In genomic region chr9:97056541-97057338, GRCm38 (mm10) we compare ENCODE assay signal across 7 mouse cellular contexts. TPM values are rescaled to one million over a fixed set of nuclear protein-coding genes. Genes with fewer than 3 reads are reported as not detected.
A peak's percentile ranks its signal among the peaks of the same experiment; 100 is the strongest.
DNase-seq lines count a peak whose midpoint lies in the region; ATAC-seq and TF ChIP-seq lines count a peak whose summit lies in the region.

No protein-coding gene starts in this region.

- no peak for TF ChIP-seq CTCF in olfactory bulb, adult 2 months (IDR thresholded peaks at IDR 0.05; ENCODE audit: insufficient read depth, low read depth, low read length)

- no peak for TF ChIP-seq POLR2A in olfactory bulb, adult 2 months (IDR thresholded peaks at IDR 0.05; ENCODE audit: insufficient read depth, low read depth, low read length)

- H3K9me3 ChIP-seq in limb, embryonic 11.5 days (ENCODE audit: control insufficient read depth, low read length): no peaks in the 10 kb centered on the region
- H3K9me3 ChIP-seq in limb, embryonic 10.5 days (replicated peaks): no peaks in the 10 kb centered on the region
- H3K9me3 ChIP-seq in embryonic facial prominence, embryonic 13.5 days: no peaks in the 10 kb centered on the region
- no peaks in the 10 kb centered on the region for H3K9me3 ChIP-seq in hindbrain, embryonic 14.5 days (ENCODE audit: control insufficient read depth, low read length)

- H3K4me2 ChIP-seq in limb, embryonic 11.5 days (ENCODE audit: low read depth, severe bottlenecking): no peak overlapping the region
- H3K4me2 ChIP-seq in embryonic facial prominence, embryonic 13.5 days: peak overlapping the region; percentile 56
- H3K4me2 ChIP-seq in hindbrain, embryonic 14.5 days (replicated peaks): peak overlapping the region; percentile 33

- WGBS in limb, embryonic 11.5 days: 43% methylated on average over 18 of the region's 18 CpGs
- 49% methylated on average over 18 of the region's 18 CpGs for WGBS in limb, embryonic 10.5 days
- whole genome bisulfite sequencing in embryonic facial prominence, embryonic 13.5 days: 22% methylated on average over 18 of the region's 18 CpGs
- WGBS in hindbrain, embryonic 14.5 days: 50% methylated on average over 18 of the region's 18 CpGs
- WGBS in olfactory bulb, adult 2 months: 65% methylated on average over 18 of the region's 18 CpGs

- no peak overlapping the region for H3K4me3 ChIP-seq in limb, embryonic 11.5 days (ENCODE audit: low read depth, low read length)
- H3K4me3 ChIP-seq in limb, embryonic 10.5 days: no peak overlapping the region
- H3K4me3 ChIP-seq in embryonic facial prominence, embryonic 13.5 days: peak overlapping the region; percentile 29
- H3K4me3 ChIP-seq in hindbrain, embryonic 14.5 days (replicated peaks; ENCODE audit: low read length): no peak overlapping the region
- H3K4me3 ChIP-seq in olfactory bulb, adult 2 months (ENCODE audit: insufficient read depth, low read depth, low read length): 0 out of 2 replicates have a peak overlapping the region, but pooled peaks have one; percentile 4

- H3K9ac ChIP-seq in limb, embryonic 11.5 days (ENCODE audit: low read length): no peak overlapping the region
- peak overlapping the region; percentile 61; the same call in 1 of the 2 replicates for H3K9ac ChIP-seq in embryonic facial prominence, embryonic 13.5 days
- H3K9ac ChIP-seq in hindbrain, embryonic 14.5 days: no peak overlapping the region

- H3K27ac ChIP-seq in limb, embryonic 11.5 days (replicated peaks; ENCODE audit: low read depth, low read length): no peak overlapping the region
- H3K27ac ChIP-seq in limb, embryonic 10.5 days: no peak overlapping the region
- no peak overlapping the region for H3K27ac ChIP-seq in embryonic facial prominence, embryonic 13.5 days
- peak overlapping the region; percentile 35; the same call in 1 of the 2 replicates for H3K27ac ChIP-seq in hindbrain, embryonic 14.5 days
- no peak overlapping the region for H3K27ac ChIP-seq in olfactory bulb, adult 2 months (ENCODE audit: insufficient read depth, low read depth, low read length)

- no peaks in the 10 kb centered on the region for H3K36me3 ChIP-seq in limb, embryonic 11.5 days (ENCODE audit: control insufficient read depth, insufficient read depth, low read length)
- H3K36me3 ChIP-seq in limb, embryonic 10.5 days: no peaks in the 10 kb centered on the region
- no peaks in the 10 kb centered on the region for H3K36me3 ChIP-seq in embryonic facial prominence, embryonic 13.5 days
- H3K36me3 ChIP-seq in hindbrain, embryonic 14.5 days (replicated peaks; ENCODE audit: control insufficient read depth, insufficient read depth): no peaks in the 10 kb centered on the region

- peaks cover 9% of the 10 kb centered on the region; the same call in 1 of the 2 replicates for H3K4me1 ChIP-seq in limb, embryonic 11.5 days (ENCODE audit: control insufficient read depth, insufficient read depth, low read length)
- H3K4me1 ChIP-seq in limb, embryonic 10.5 days: peaks cover 23% of the 10 kb centered on the region
- H3K4me1 ChIP-seq in embryonic facial prominence, embryonic 13.5 days: peaks cover 14% of the 10 kb centered on the region
- H3K4me1 ChIP-seq in hindbrain, embryonic 14.5 days (replicated peaks; ENCODE audit: control insufficient read depth, insufficient read depth, low read length): peaks cover 18% of the 10 kb centered on the region
- H3K4me1 ChIP-seq in olfactory bulb, adult 2 months (ENCODE audit: control insufficient read depth, insufficient read depth, low read length): peaks cover 15% of the 10 kb centered on the region

- ATAC-seq in limb, embryonic 11.5 days (ENCODE audit: insufficient number of reproducible peaks, low FRiP score, low TSS enrichment, low read depth): 0 out of 2 replicates have a peak, but pooled peaks have one; percentile 17
- ATAC-seq in embryonic facial prominence, embryonic 13.5 days (ENCODE audit: insufficient number of reproducible peaks, insufficient read depth, low FRiP score, low TSS enrichment, low read depth): no peak
- no peak for ATAC-seq in hindbrain, embryonic 14.5 days (ENCODE audit: low FRiP score)

- no peak for DNase-seq in limb, embryonic 11.5 days (ENCODE audit: low spot score)
- no peak for DNase-seq in limb, embryonic 10.5 days (ENCODE audit: low spot score)
- no peak for DNase-seq in hindbrain, embryonic 14.5 days (ENCODE audit: low spot score)
- no peak for DNase-seq in cerebellum, postnatal 14 days
- no peak for DNase-seq in layer of hippocampus, postnatal 25 days (ENCODE audit: extremely low spot score in 1 of 2, low spot score in 1 of 2)

- H3K27me3 ChIP-seq in limb, embryonic 11.5 days (ENCODE audit: control insufficient read depth, insufficient read depth, low read length): no peaks in the 10 kb centered on the region
- H3K27me3 ChIP-seq in limb, embryonic 10.5 days (ENCODE audit: low read depth, poor library complexity, severe bottlenecking): no peaks in the 10 kb centered on the region
- H3K27me3 ChIP-seq in embryonic facial prominence, embryonic 13.5 days: no peaks in the 10 kb centered on the region
- no peaks in the 10 kb centered on the region for H3K27me3 ChIP-seq in hindbrain, embryonic 14.5 days (ENCODE audit: control insufficient read depth, insufficient read depth, low read length)

RNA-seq across cellular contexts. Expression of gene Spsb4, which starts 38.1 kb away (rescaled TPM):
- 44.5 and 45.8 TPM in 2 replicates for polyA plus RNA-seq in limb, embryonic 11.5 days (2014; fragmentation: Nextera tagmentation; extraction: Ambion mirVana)
- 70.3 and 80.6 TPM in 2 replicates for polyA plus RNA-seq in limb, embryonic 10.5 days (2016; fragmentation: Nextera tagmentation; extraction: Ambion mirVana)
- polyA plus RNA-seq in embryonic facial prominence, embryonic 13.5 days (2015; fragmentation: Nextera tagmentation; extraction: Ambion mirVana): 10.9 and 12.7 TPM in 2 replicates
- polyA plus RNA-seq in hindbrain, embryonic 14.5 days (2014; fragmentation: Nextera tagmentation; extraction: Ambion mirVana): 26.6 and 34.0 TPM in 2 replicates
- polyA plus RNA-seq in olfactory bulb, adult 2 months (2012; ENCODE audit: insufficient read depth, insufficient read length, low replicate concordance, missing spikeins): not detected in 2 replicates
- 1 to 10 TPM; 5.1 to 6.1 TPM for total RNA-seq in layer of hippocampus, postnatal 25 days (2021)

RNA-seq across cellular contexts. Expression of gene Slc25a36, which starts 54.2 kb away (rescaled TPM):
- 75.6 and 88.6 TPM in 2 replicates for polyA plus RNA-seq in limb, embryonic 11.5 days (2014; fragmentation: Nextera tagmentation; extraction: Ambion mirVana)
- 46.6 and 69.0 TPM in 2 replicates for polyA plus RNA-seq in limb, embryonic 10.5 days (2016; fragmentation: Nextera tagmentation; extraction: Ambion mirVana)
- polyA plus RNA-seq in embryonic facial prominence, embryonic 13.5 days (2015; fragmentation: Nextera tagmentation; extraction: Ambion mirVana): 96.0 and 115 TPM in 2 replicates
- 95.4 and 99.2 TPM in 2 replicates for polyA plus RNA-seq in hindbrain, embryonic 14.5 days (2014; fragmentation: Nextera tagmentation; extraction: Ambion mirVana)
- not detected in 2 replicates for polyA plus RNA-seq in olfactory bulb, adult 2 months (2012; ENCODE audit: insufficient read depth, insufficient read length, low replicate concordance, missing spikeins)
- 10 to 100 TPM; 65.2 to 89.2 TPM for total RNA-seq in layer of hippocampus, postnatal 25 days (2021)

Comparison
In these comparisons a context has a peak if more than half of its experiments do, and no peak if none do; other contexts are left out.
1. H3K4me3 ChIP-seq: peak in embryonic facial prominence, embryonic 13.5 days (single experiment) and olfactory bulb, adult 2 months (single experiment); none in limb, embryonic 11.5 days (single experiment), limb, embryonic 10.5 days (single experiment) and hindbrain, embryonic 14.5 days (single experiment).
2. RNA of gene Spsb4, which starts 38.1 kb away (polyA plus RNA-seq): 70.3 to 80.6 TPM in limb, embryonic 10.5 days, 44.5 to 45.8 TPM in limb, embryonic 11.5 days, 26.6 to 34.0 TPM in hindbrain, embryonic 14.5 days and 10.9 to 12.7 TPM in embryonic facial prominence, embryonic 13.5 days; not detected in olfactory bulb, adult 2 months; every median in the first group is over 10 times any median in the second.